Mouse (Mus musculus) gastrocnemius, adult 18-20 months (tissue): ENCODE results near the gene Ppp1r3f. TPM values are rescaled to one million over a fixed set of nuclear protein-coding genes. Genes with fewer than 3 reads are reported as not detected.
A peak's percentile ranks its signal among the peaks of the same experiment; 100 is the strongest.

ENCODE experiments used
- DNase-seq: peaks from one replicate; pipeline ENCODE4 v3.0.0; 2021; ENCODE audit warnings: low spot score
- long read RNA-seq, 2 experiments: library from polyadenylated mRNA; stranded (forward); transcript quantifications; one replicate each; pipeline ENCODE4 v2.0.0; 2021
- total RNA-seq, 2 experiments: library from RNA; stranded (reverse); gene quantifications; 2 replicates each; pipeline ENCODE4 v1.2.3; 2021

Ppp1r3f gene
- 1 to 10 TPM; 3.1 to 3.9 TPM for total RNA-seq
- long read RNA-seq, experiment 1, full-length matches to known transcripts, result 14 of 14 reads
- long read RNA-seq, experiment 1, partial matches to known transcripts, result 0 of 14 reads
- long read RNA-seq, experiment 1, other reads (novel, unspliced or antisense), result 0 of 14 reads
- long read RNA-seq, experiment 2, partial matches to known transcripts, result 0 of 3 reads
- long read RNA-seq, experiment 2, other reads (novel, unspliced or antisense), result 0 of 3 reads

- DNase-seq, result peak; percentile 92
Observed at GRCm38 (mm10) chrX:7574087-7574884, at the start of gene Ppp1r3f. Ppp1r3f (minus strand) TSS chrX:7574283.

GRCm38 (mm10) chrX:7617889-7618551, 43.9 kb upstream of the Ppp1r3f start:
- DNase-seq, result no peak

GRCm38 (mm10) chrX:7610536-7611258, 36.6 kb upstream of the Ppp1r3f start:
- DNase-seq, result no peak

GRCm38 (mm10) chrX:7610035-7610434, 36.0 kb upstream of the Ppp1r3f start:
- no peak for DNase-seq

GRCm38 (mm10) chrX:7606783-7607182, 32.7 kb upstream of the Ppp1r3f start, which contains the start of gene Cacna1f:
Cacna1f (plus strand) TSS chrX:7607083.
- DNase-seq, result no peak

- no peak for DNase-seq
Observed at GRCm38 (mm10) chrX:7605575-7605941, 31.5 kb upstream of the Ppp1r3f start.

GRCm38 (mm10) chrX:7604879-7605574, 30.9 kb upstream of the Ppp1r3f start, which contains the start of gene Ccdc22:
Ccdc22 (minus strand) TSS chrX:7605517.
- DNase-seq, result peak; percentile 88

GRCm38 (mm10) chrX:7604004-7604403, 29.9 kb upstream of the Ppp1r3f start:
- DNase-seq, result no peak

- DNase-seq, result no peak
Observed at GRCm38 (mm10) chrX:7595371-7595770, 21.3 kb upstream of the Ppp1r3f start.

GRCm38 (mm10) chrX:7586356-7586755, 12.3 kb upstream of the Ppp1r3f start:
- no peak for DNase-seq

- no peak for DNase-seq
Observed at GRCm38 (mm10) chrX:7583881-7584280, 9.8 kb upstream of the Ppp1r3f start.

GRCm38 (mm10) chrX:7581151-7581550, 7.1 kb upstream of the Ppp1r3f start:
- no peak for DNase-seq

GRCm38 (mm10) chrX:7574885-7575231, 775 bp upstream of the Ppp1r3f start:
- no peak for DNase-seq

GRCm38 (mm10) chrX:7573176-7574086, 652 bp downstream of the Ppp1r3f start, which contains the start of gene Foxp3:
Foxp3 (plus strand) TSS chrX:7573644.
- peak; percentile 34 for DNase-seq

- DNase-seq, result no peak
Observed at GRCm38 (mm10) chrX:7572466-7572865, 1.6 kb downstream of the Ppp1r3f start.

GRCm38 (mm10) chrX:7571565-7572136, 2.4 kb downstream of the Ppp1r3f start:
- no peak for DNase-seq

- no peak for DNase-seq
Observed at GRCm38 (mm10) chrX:7570481-7571175, 3.5 kb downstream of the Ppp1r3f start.

- DNase-seq, result no peak
Observed at GRCm38 (mm10) chrX:7567491-7567890, 6.6 kb downstream of the Ppp1r3f start.

GRCm38 (mm10) chrX:7566352-7566751, 7.7 kb downstream of the Ppp1r3f start:
- DNase-seq, result no peak
